Comparison of ENCODE assay signal across 8 mouse cellular contexts in genomic region chr2:120404823-120405765, GRCm38 (mm10). TPM values are rescaled to one million over a fixed set of nuclear protein-coding genes. Genes with fewer than 3 reads are reported as not detected.
DNase-seq lines count a peak whose midpoint lies in the region; ATAC-seq and TF ChIP-seq lines count a peak whose summit lies in the region.

No protein-coding gene starts in this region.

- peak; percentile 32 for DNase-seq in lung, adult 2 months
- DNase-seq in lung, postnatal 25 days (ENCODE audit: low spot score) = no peak
- DNase-seq in hindbrain, postnatal 0 days (ENCODE audit: low spot score) = no peak
- peak; percentile 3 for DNase-seq in splenic B cell, adult 2 months (ENCODE audit: low read depth, low spot score)
- DNase-seq in left cerebral cortex, adult 9 months (ENCODE audit: low spot score in 2 of 2) = no peak
- DNase-seq in frontal cortex, postnatal 36 days (ENCODE audit: low spot score in 2 of 2) = no peak

- peak overlapping the region; percentile 89 for H3K4me2 ChIP-seq in hindbrain, postnatal 0 days (ENCODE audit: low read depth, low read length)
- peak overlapping the region; percentile 81 for H3K4me2 ChIP-seq in liver, embryonic 15.5 days

- no peak for TF ChIP-seq CTCF in lung, adult 2 months (IDR thresholded peaks at IDR 0.05; ENCODE audit: insufficient read depth, low read length)
- no peak for TF ChIP-seq CTCF in hindbrain, postnatal 0 days (IDR thresholded peaks at IDR 0.05; ENCODE audit: low read depth)

- no peak for TF ChIP-seq POLR2A in lung, adult 2 months (IDR thresholded peaks at IDR 0.05; ENCODE audit: borderline replicate concordance, extremely low read depth, low read depth, low read length)

- no peaks in the 10 kb centered on the region for H3K9me3 ChIP-seq in hindbrain, postnatal 0 days (ENCODE audit: low read length)
- no peaks in the 10 kb centered on the region for H3K9me3 ChIP-seq in liver, embryonic 15.5 days (replicated peaks)

- H3K4me1 ChIP-seq in lung, adult 2 months (ENCODE audit: control insufficient read depth, insufficient read depth, low read length) = peaks cover 7% of the 10 kb centered on the region
- peaks cover 8% of the 10 kb centered on the region; the same call in 1 of the 2 replicates for H3K4me1 ChIP-seq in hindbrain, postnatal 0 days (ENCODE audit: insufficient read depth, low read length)
- H3K4me1 ChIP-seq in liver, embryonic 15.5 days (replicated peaks) = peaks cover 38% of the 10 kb centered on the region

- no peaks in the 10 kb centered on the region for H3K36me3 ChIP-seq in hindbrain, postnatal 0 days (ENCODE audit: insufficient read depth, low read length)
- peaks cover 11% of the 10 kb centered on the region; the same call in 1 of the 2 replicates for H3K36me3 ChIP-seq in liver, embryonic 15.5 days (replicated peaks)
- H3K36me3 ChIP-seq in splenic B cell, adult 2 months (ENCODE audit: control insufficient read depth, insufficient read depth, low read length, poor library complexity, severe bottlenecking) = peaks cover 2% of the 10 kb centered on the region; the same call in 1 of the 2 replicates

- peak overlapping the region; percentile 67 for H3K9ac ChIP-seq in hindbrain, postnatal 0 days (replicated peaks; ENCODE audit: low read length)
- peak overlapping the region; percentile 72 for H3K9ac ChIP-seq in liver, embryonic 15.5 days

- peak overlapping the region; percentile 95 for H3K27ac ChIP-seq in hindbrain, postnatal 0 days
- peak overlapping the region; percentile 97 for H3K27ac ChIP-seq in liver, embryonic 15.5 days (replicated peaks)

- WGBS in lung, adult 2 months = 11% methylated on average over 14 of the region's 14 CpGs
- 36% methylated on average over 14 of the region's 14 CpGs for WGBS in hindbrain, postnatal 0 days
- WGBS in liver, embryonic 15.5 days (ENCODE audit: insufficient replicate concordance) = 9% methylated on average over 14 of the region's 14 CpGs

- ATAC-seq in erythroblast, adult 5-6 weeks (replicated peaks; ENCODE audit: low FRiP score, poor library complexity, severe bottlenecking) = peak; percentile 17; the same call in 1 of the 2 replicates
- no peak for ATAC-seq in hindbrain, postnatal 0 days
- no peak for ATAC-seq in liver, embryonic 15.5 days (ENCODE audit: insufficient read depth)

- H3K27me3 ChIP-seq in hindbrain, postnatal 0 days (ENCODE audit: insufficient read depth, low read length) = no peaks in the 10 kb centered on the region
- no peaks in the 10 kb centered on the region for H3K27me3 ChIP-seq in liver, embryonic 15.5 days
- H3K27me3 ChIP-seq in splenic B cell, adult 2 months (ENCODE audit: control insufficient read depth, insufficient read depth, low read length, poor library complexity, severe bottlenecking) = no peaks in the 10 kb centered on the region

- H3K4me3 ChIP-seq in lung, adult 2 months (replicated peaks; ENCODE audit: extremely low read depth, low read depth, low read length) = peak overlapping the region; percentile 90
- peak overlapping the region; percentile 76 for H3K4me3 ChIP-seq in hindbrain, postnatal 0 days (ENCODE audit: low read length)
- H3K4me3 ChIP-seq in liver, embryonic 15.5 days (replicated peaks) = peak overlapping the region; percentile 83

RNA-seq across cellular contexts. Expression of gene Tmem87a, which starts 1.2 kb away (rescaled TPM):
- 8.5 and 15.7 TPM in 2 replicates for polyA plus RNA-seq in lung, adult 2 months (2012; rRNA removed)
- 7.1 and 16.3 TPM in 2 replicates for total RNA-seq in erythroblast, adult 5-6 weeks (2015; ENCODE audit: low replicate concordance)
- 19.2 and 19.7 TPM in 2 replicates for total RNA-seq in erythroblast, adult 5-6 weeks (2017; ENCODE audit: low replicate concordance)
- total RNA-seq in hindbrain, postnatal 0 days (2014; rRNA removed) = 23.2 and 25.0 TPM in 2 replicates
- 7.4 and 7.9 TPM in 2 replicates for polyA plus RNA-seq in hindbrain, postnatal 0 days (2015; fragmentation: Nextera tagmentation; extraction: Ambion mirVana)
- polyA plus RNA-seq in liver, embryonic 15.5 days (2015; fragmentation: Nextera tagmentation; extraction: Ambion mirVana) = 2.6 and 3.6 TPM in 2 replicates

RNA-seq across cellular contexts. Expression of gene Ganc, which starts 1.4 kb away (rescaled TPM):
- polyA plus RNA-seq in lung, adult 2 months (2012; rRNA removed) = 10.5 and 16.7 TPM in 2 replicates
- total RNA-seq in erythroblast, adult 5-6 weeks (2015; ENCODE audit: low replicate concordance) = 3.8 and 5.2 TPM in 2 replicates
- total RNA-seq in erythroblast, adult 5-6 weeks (2017; ENCODE audit: low replicate concordance) = 5.2 and 22.6 TPM in 2 replicates
- total RNA-seq in hindbrain, postnatal 0 days (2014; rRNA removed) = 7.5 and 10.5 TPM in 2 replicates
- polyA plus RNA-seq in hindbrain, postnatal 0 days (2015; fragmentation: Nextera tagmentation; extraction: Ambion mirVana) = 8.2 and 9.1 TPM in 2 replicates
- polyA plus RNA-seq in liver, embryonic 15.5 days (2015; fragmentation: Nextera tagmentation; extraction: Ambion mirVana) = 6.0 and 6.9 TPM in 2 replicates

RNA-seq across cellular contexts. Expression of gene Capn3, which starts 50.7 kb away (rescaled TPM):
- 0.54 and 3.5 TPM in 2 replicates for polyA plus RNA-seq in lung, adult 2 months (2012; rRNA removed)
- not detected in 2 replicates for total RNA-seq in erythroblast, adult 5-6 weeks (2015; ENCODE audit: low replicate concordance)
- 0.51 TPM in 1 of 2 replicates, not detected in the other for total RNA-seq in erythroblast, adult 5-6 weeks (2017; ENCODE audit: low replicate concordance)
- 0.42 and 5.5 TPM in 2 replicates for total RNA-seq in hindbrain, postnatal 0 days (2014; rRNA removed)
- polyA plus RNA-seq in hindbrain, postnatal 0 days (2015; fragmentation: Nextera tagmentation; extraction: Ambion mirVana) = 1.2 TPM in 2 replicates
- 3.5 and 4.9 TPM in 2 replicates for polyA plus RNA-seq in liver, embryonic 15.5 days (2015; fragmentation: Nextera tagmentation; extraction: Ambion mirVana)

RNA-seq across cellular contexts. Expression of gene Vps39, which starts 52.2 kb away (rescaled TPM):
- polyA plus RNA-seq in lung, adult 2 months (2012; rRNA removed) = 25.0 and 27.0 TPM in 2 replicates
- total RNA-seq in erythroblast, adult 5-6 weeks (2015; ENCODE audit: low replicate concordance) = 8.8 and 13.2 TPM in 2 replicates
- 8.8 and 10.6 TPM in 2 replicates for total RNA-seq in erythroblast, adult 5-6 weeks (2017; ENCODE audit: low replicate concordance)
- 47.9 and 67.4 TPM in 2 replicates for total RNA-seq in hindbrain, postnatal 0 days (2014; rRNA removed)
- polyA plus RNA-seq in hindbrain, postnatal 0 days (2015; fragmentation: Nextera tagmentation; extraction: Ambion mirVana) = 31.9 and 32.2 TPM in 2 replicates
- polyA plus RNA-seq in liver, embryonic 15.5 days (2015; fragmentation: Nextera tagmentation; extraction: Ambion mirVana) = 6.8 and 7.7 TPM in 2 replicates

Comparison
In these comparisons a context has a peak if more than half of its experiments do, and no peak if none do; other contexts are left out.
1. DNase-seq: peak in lung, adult 2 months (single experiment) and splenic B cell, adult 2 months (single experiment); none in lung, postnatal 25 days (single experiment), hindbrain, postnatal 0 days (single experiment), left cerebral cortex, adult 9 months (0 of 2) and frontal cortex, postnatal 36 days (0 of 2).
2. Peak in every context shown above with its lines, with median percentiles within 50 percentile points of each other: H3K4me3 ChIP-seq.